Comparison of ENCODE assay signal across 29 mouse cellular contexts in the genomic region with DNA sequence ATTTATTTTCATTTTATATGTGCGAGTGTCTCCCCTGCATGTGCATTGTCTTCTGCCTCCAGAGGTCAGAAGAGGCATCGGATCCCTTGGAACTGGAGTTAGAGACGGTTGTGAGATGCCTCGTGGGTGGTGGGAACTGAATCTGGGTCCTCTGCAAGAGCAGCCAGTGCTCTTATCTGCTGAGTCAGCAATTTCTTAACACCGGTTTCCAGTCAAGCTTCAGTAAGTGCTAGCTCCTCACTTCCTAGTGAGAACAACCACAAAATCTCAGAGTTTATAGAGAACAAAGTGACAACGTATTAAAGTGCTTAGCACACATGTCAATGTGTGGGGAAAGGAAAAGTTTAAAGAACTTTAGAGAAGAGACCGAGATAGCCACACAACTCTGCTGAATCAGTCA. TPM values are rescaled to one million over a fixed set of nuclear protein-coding genes. Genes with fewer than 3 reads are reported as not detected.
DNase-seq lines count a peak whose midpoint lies in the region; ATAC-seq and TF ChIP-seq lines count a peak whose summit lies in the region.
"Had no signal": no experiment of that assay in that cellular context is flagged by ENCODE, and none has a peak within 500 bp of the region (broad histone marks: within the 10 kb centered on the region; RNA-seq: fewer than 3 reads in every experiment).

No protein-coding gene starts in this region.

- H3K4me2 ChIP-seq in hindbrain, embryonic 12.5 days (replicated peaks): no peak overlapping the region
- no peak overlapping the region for H3K4me2 ChIP-seq in hindbrain, embryonic 16.5 days (ENCODE audit: low read length)
- no peak overlapping the region for H3K4me2 ChIP-seq in midbrain, embryonic 12.5 days (replicated peaks)
- H3K4me2 ChIP-seq in midbrain, embryonic 11.5 days: no peak overlapping the region
- H3K4me2 ChIP-seq: embryonic facial prominence, embryonic 12.5 days; forebrain, embryonic 15.5 days; heart, embryonic 13.5 days; limb, embryonic 12.5 days; liver, embryonic 11.5 days; neural tube, embryonic 15.5 days had no signal

- no peak for DNase-seq in midbrain, embryonic 11.5 days (ENCODE audit: low spot score, missing footprints)
- DNase-seq in ES-E14 (ENCODE audit: low read depth, low spot score): no peak
- no peak for DNase-seq in natural killer cell, adult 2 months (ENCODE audit: low spot score in 2 of 2)
- DNase-seq in left cerebral cortex, adult 2 months (ENCODE audit: extremely low spot score in 1 of 2, low spot score in 2 of 2): no peak
- DNase-seq: adrenal gland, postnatal 10 days; B cell, adult 2 months; cerebellum, adult 9-10 months; embryo, embryonic 11 days; gastrocnemius, postnatal 36 days; heart, postnatal 10 days; kidney, adult 11 months; kidney, postnatal 25 days; lung, postnatal 10 days; retina, postnatal 1 day; right cerebral cortex, postnatal 14 days; thymus, postnatal 4 days had no signal

- TF ChIP-seq CTCF in left cerebral cortex, adult 2 months (IDR thresholded peaks at IDR 0.05): no peak

- peaks cover 13% of the 10 kb centered on the region for H3K4me1 ChIP-seq in hindbrain, embryonic 12.5 days
- no peaks in the 10 kb centered on the region for H3K4me1 ChIP-seq in hindbrain, embryonic 16.5 days (ENCODE audit: control insufficient read depth, insufficient read depth, low read depth, low read length)
- H3K4me1 ChIP-seq in midbrain, embryonic 12.5 days: peaks cover 16% of the 10 kb centered on the region; the same call in 1 of the 2 replicates
- no peaks in the 10 kb centered on the region for H3K4me1 ChIP-seq in midbrain, embryonic 11.5 days (ENCODE audit: control insufficient read depth, insufficient read depth, low read length)
- H3K4me1 ChIP-seq in ES-E14 (ENCODE audit: control insufficient read depth in 2 of 2, insufficient read depth in 2 of 2, low read length in 2 of 2, poor library complexity in 1 of 2): no peaks in the 10 kb centered on the region
- H3K4me1 ChIP-seq: embryonic facial prominence, embryonic 12.5 days; neural tube, embryonic 15.5 days had no signal

- in situ Hi-C loops in ES-E14 (cut with MboI; ENCODE audit: low sequenced_read_pairs in 2 of 2, unreplicated experiment in 2 of 2): no loop called here

- H3K27me3 ChIP-seq in hindbrain, embryonic 12.5 days: no peaks in the 10 kb centered on the region
- no peaks in the 10 kb centered on the region for H3K27me3 ChIP-seq in hindbrain, embryonic 16.5 days (replicated peaks; ENCODE audit: control insufficient read depth, insufficient read depth, low read length)
- H3K27me3 ChIP-seq in midbrain, embryonic 12.5 days: no peaks in the 10 kb centered on the region
- H3K27me3 ChIP-seq in midbrain, embryonic 11.5 days (ENCODE audit: control insufficient read depth, insufficient read depth, low read length): no peaks in the 10 kb centered on the region
- H3K27me3 ChIP-seq: embryonic facial prominence, embryonic 12.5 days; forebrain, embryonic 15.5 days; heart, embryonic 13.5 days; limb, embryonic 12.5 days; neural tube, embryonic 15.5 days; Patski had no signal

- intact Hi-C loops in left cerebral cortex, adult 2 months (cut with DNase I): no loop called here

- H3K9ac ChIP-seq in hindbrain, embryonic 12.5 days: no peak overlapping the region
- no peak overlapping the region for H3K9ac ChIP-seq in hindbrain, embryonic 16.5 days (ENCODE audit: low read depth, low read length)
- H3K9ac ChIP-seq in midbrain, embryonic 12.5 days (replicated peaks): no peak overlapping the region
- no peak overlapping the region for H3K9ac ChIP-seq in midbrain, embryonic 11.5 days (ENCODE audit: low read length)
- H3K9ac ChIP-seq in ES-E14 (ENCODE audit: insufficient read depth, low read depth, low read length, poor library complexity, severe bottlenecking): no peak overlapping the region
- H3K9ac ChIP-seq: embryonic facial prominence, embryonic 12.5 days; forebrain, embryonic 15.5 days; heart, embryonic 13.5 days; limb, embryonic 12.5 days; neural tube, embryonic 15.5 days had no signal

- H3K36me3 ChIP-seq in hindbrain, embryonic 12.5 days: peaks cover 43% of the 10 kb centered on the region
- peaks cover 13% of the 10 kb centered on the region for H3K36me3 ChIP-seq in hindbrain, embryonic 16.5 days (ENCODE audit: control insufficient read depth, insufficient read depth, low read length)
- H3K36me3 ChIP-seq in midbrain, embryonic 12.5 days: peaks cover 59% of the 10 kb centered on the region
- H3K36me3 ChIP-seq in midbrain, embryonic 11.5 days (ENCODE audit: control insufficient read depth, insufficient read depth, low read length): peaks cover 4% of the 10 kb centered on the region; the same call in 1 of the 2 replicates
- H3K36me3 ChIP-seq in ES-E14 (ENCODE audit: control insufficient read depth, insufficient read depth, low read length, poor library complexity, severe bottlenecking): peaks cover 31% of the 10 kb centered on the region

- no peak for ATAC-seq in hindbrain, embryonic 12.5 days (ENCODE audit: low FRiP score)
- no peak for ATAC-seq in hindbrain, embryonic 16.5 days
- ATAC-seq in midbrain, embryonic 12.5 days (ENCODE audit: low FRiP score, low read depth): no peak
- ATAC-seq in midbrain, embryonic 11.5 days (ENCODE audit: low FRiP score): no peak
- ATAC-seq: forebrain, embryonic 15.5 days; Patski had no signal

- peak overlapping the region; percentile 68 for H3K27ac ChIP-seq in hindbrain, embryonic 12.5 days
- H3K27ac ChIP-seq in hindbrain, embryonic 16.5 days (ENCODE audit: low read depth, low read length): no peak overlapping the region
- H3K27ac ChIP-seq in midbrain, embryonic 12.5 days (replicated peaks): 0 out of 2 replicates have a peak overlapping the region, but pooled peaks have one; percentile 30
- H3K27ac ChIP-seq in midbrain, embryonic 11.5 days (ENCODE audit: low read depth, low read length): no peak overlapping the region
- no peak overlapping the region for H3K27ac ChIP-seq in ES-E14 (ENCODE audit: insufficient read depth, low read depth, low read length, poor library complexity, severe bottlenecking)
- H3K27ac ChIP-seq in left cerebral cortex, adult 2 months: no peak overlapping the region
- H3K27ac ChIP-seq: embryonic facial prominence, embryonic 12.5 days; forebrain, embryonic 10.5 days; forebrain, embryonic 15.5 days; heart, embryonic 13.5 days; limb, embryonic 12.5 days; macrophage had no signal

- WGBS in hindbrain, embryonic 12.5 days: 92% methylated on average over 7 of the region's 7 CpGs
- 91% methylated on average over 7 of the region's 7 CpGs for WGBS in hindbrain, embryonic 16.5 days
- WGBS in midbrain, embryonic 12.5 days: 94% methylated on average over 7 of the region's 7 CpGs
- WGBS in midbrain, embryonic 11.5 days: 91% methylated on average over 7 of the region's 7 CpGs

- H3K4me3 ChIP-seq in hindbrain, embryonic 12.5 days: no peak overlapping the region
- no peak overlapping the region for H3K4me3 ChIP-seq in hindbrain, embryonic 16.5 days (ENCODE audit: low read length)
- no peak overlapping the region for H3K4me3 ChIP-seq in midbrain, embryonic 12.5 days
- H3K4me3 ChIP-seq in midbrain, embryonic 11.5 days (ENCODE audit: low read depth, low read length): no peak overlapping the region
- H3K4me3 ChIP-seq in ES-E14 (ENCODE audit: insufficient read depth in 1 of 2, low read depth in 1 of 2, low read length in 2 of 2, poor library complexity in 1 of 2, severe bottlenecking in 1 of 2): no peak overlapping the region
- H3K4me3 ChIP-seq in left cerebral cortex, adult 2 months: no peak overlapping the region
- H3K4me3 ChIP-seq: embryonic facial prominence, embryonic 12.5 days; forebrain, embryonic 10.5 days; forebrain, embryonic 15.5 days; heart, embryonic 13.5 days; limb, embryonic 12.5 days; neural tube, embryonic 15.5 days had no signal

- H3K9me3 ChIP-seq in hindbrain, embryonic 12.5 days (replicated peaks): no peaks in the 10 kb centered on the region
- H3K9me3 ChIP-seq in hindbrain, embryonic 16.5 days (ENCODE audit: control insufficient read depth, low read length): no peaks in the 10 kb centered on the region
- no peaks in the 10 kb centered on the region for H3K9me3 ChIP-seq in midbrain, embryonic 12.5 days
- H3K9me3 ChIP-seq in midbrain, embryonic 11.5 days (ENCODE audit: control insufficient read depth, low read length): no peaks in the 10 kb centered on the region
- H3K9me3 ChIP-seq in ES-E14 (ENCODE audit: control insufficient read depth, insufficient read depth, low read depth, low read length): no peaks in the 10 kb centered on the region
- H3K9me3 ChIP-seq: embryonic facial prominence, embryonic 12.5 days; forebrain, embryonic 10.5 days; forebrain, embryonic 15.5 days; G1E; heart, embryonic 13.5 days; limb, embryonic 12.5 days; neural tube, embryonic 15.5 days had no signal

TF ChIP-seq in ES-E14, 5 proteins besides CTCF, POLR2A, EP300 and RAD21:
- TF ChIP-seq HCFC1 (IDR thresholded peaks at IDR 0.05; ENCODE audit: borderline replicate concordance, insufficient read depth, low read length): no peak
- TF ChIP-seq MAFK (IDR thresholded peaks at IDR 0.05; ENCODE audit: insufficient read depth, low read depth, low read length): peak; percentile 99
- no peak for TF ChIP-seq CHD2 (IDR thresholded peaks at IDR 0.05; ENCODE audit: low read depth, low read length)
- no peak for TF ChIP-seq ZC3H11A (IDR thresholded peaks at IDR 0.05; ENCODE audit: borderline replicate concordance, low read depth, low read length)
- TF ChIP-seq ZNF384 (IDR thresholded peaks at IDR 0.05; ENCODE audit: low read depth, low read length): no peak

RNA-seq across cellular contexts. Expression of gene Lsm6, which starts 9.2 kb away (rescaled TPM):
- 176 and 182 TPM in 2 replicates for polyA plus RNA-seq in hindbrain, embryonic 12.5 days (2016; fragmentation: Nextera tagmentation; extraction: Ambion mirVana)
- 133 and 139 TPM in 2 replicates for polyA plus RNA-seq in hindbrain, embryonic 16.5 days (2015; fragmentation: Nextera tagmentation; extraction: Ambion mirVana)
- polyA plus RNA-seq in midbrain, embryonic 12.5 days (2016; fragmentation: Nextera tagmentation; extraction: Ambion mirVana): 197 and 206 TPM in 2 replicates
- polyA plus RNA-seq in midbrain, embryonic 11.5 days (2014; fragmentation: Nextera tagmentation; extraction: Ambion mirVana): 237 and 253 TPM in 2 replicates
- 36.1 and 58.3 TPM in 2 replicates for total RNA-seq in ES-E14 (2012; rRNA removed)
- total RNA-seq in left cerebral cortex, adult 2 months (2021): 10 to 100 TPM; 50.5 to 52.3 TPM

Comparison
In these comparisons a context has a peak if more than half of its experiments do, and no peak if none do; other contexts are left out.
1. H3K27ac ChIP-seq: peak in hindbrain, embryonic 12.5 days (single experiment) and midbrain, embryonic 12.5 days (single experiment); none in hindbrain, embryonic 16.5 days (single experiment), midbrain, embryonic 11.5 days (single experiment), ES-E14 (single experiment) and left cerebral cortex, adult 2 months (single experiment).